Mouse (Mus musculus) liver, adult 2 months (tissue): ENCODE results near the gene Gcg. TPM values are rescaled to one million over a fixed set of nuclear protein-coding genes. Genes with fewer than 3 reads are reported as not detected.

ENCODE experiments used
- DNase-seq: peaks from one replicate; pipeline ENCODE4 v3.0.0-alpha.2; 2011; ENCODE audit warnings: low read depth, low spot score; ENCODE audit errors: extremely low read depth
- H3K27ac ChIP-seq: fragments of 200-500 bp; replicated peaks from 2 replicates; pipeline ENCODE4 v1.5.1; 2012; ENCODE audit warnings: low read depth, mild to moderate bottlenecking, control low read depth, inconsistent platforms, low read length; ENCODE audit not compliant: insufficient read depth
- H3K27me3 ChIP-seq: fragments of 200-500 bp; 2 replicates; pipeline ENCODE4 v1.6.1; 2012; ENCODE audit warnings: mild to moderate bottlenecking, moderate library complexity, low read length, inconsistent platforms; ENCODE audit not compliant: control insufficient read depth, insufficient read depth
- H3K36me3 ChIP-seq: fragments of 200-500 bp; 2 replicates; pipeline ENCODE4 v1.6.1; 2012; ENCODE audit warnings: low read length, inconsistent platforms; ENCODE audit not compliant: control insufficient read depth, insufficient read depth
- H3K4me1 ChIP-seq: fragments of 200-500 bp; 2 replicates; pipeline ENCODE4 v1.6.1; 2011; ENCODE audit warnings: low read length; ENCODE audit not compliant: control insufficient read depth, insufficient read depth
- H3K4me3 ChIP-seq: fragments of 200-500 bp; 2 replicates; pipeline ENCODE4 v1.5.1; 2011; ENCODE audit warnings: low read depth, mild to moderate bottlenecking, control low read depth, low read length, moderate library complexity; ENCODE audit not compliant: insufficient read depth
- H3K79me2 ChIP-seq: fragments of 200-500 bp; 2 replicates; pipeline ENCODE4 v1.6.1; 2012; ENCODE audit warnings: inconsistent platforms, mild to moderate bottlenecking, low read length, moderate library complexity; ENCODE audit not compliant: control insufficient read depth, insufficient read depth
- H3K9ac ChIP-seq: fragments of 200-500 bp; 2 replicates; pipeline ENCODE4 v1.6.1; 2012; ENCODE audit warnings: low read depth, mild to moderate bottlenecking, control low read depth, inconsistent platforms, low read length
- CTCF ChIP-seq: fragments of 200-500 bp; IDR thresholded peaks from 2 replicates; pipeline ENCODE4 v1.5.1; 2011; ENCODE audit warnings: low read depth, low read length, control low read depth
- POLR2A ChIP-seq: fragments of 200-500 bp; IDR thresholded peaks from 2 replicates; pipeline ENCODE4 v1.6.1; 2011; ENCODE audit warnings: low read length, control low read depth; ENCODE audit not compliant: insufficient read depth; ENCODE audit errors: extremely low read depth
- WGBS: fragments of 180-500 bp; shearing (Covaris S2); methylation state at CpG from one replicate; pipeline ENCODE4 v1.1.7; 2018; 5-methylcytosine and 5-hydroxymethylcytosine counted together
- polyA plus RNA-seq: library from polyadenylated mRNA; depleted of rRNA; stranded (reverse); fragments of >200 nt; gene quantifications from 2 replicates; pipeline ENCODE4 v1.2.3, GENCODE M21; 2012; rRNA removed
- total RNA-seq: library from RNA; depleted of rRNA; stranded (reverse); fragments of >200 nt; gene quantifications from 2 replicates; pipeline ENCODE4 v1.2.3, GENCODE M21; 2014; rRNA removed

Gcg gene
- total and polyA plus RNA-seq, 2 experiments, result not detected

DNA sequence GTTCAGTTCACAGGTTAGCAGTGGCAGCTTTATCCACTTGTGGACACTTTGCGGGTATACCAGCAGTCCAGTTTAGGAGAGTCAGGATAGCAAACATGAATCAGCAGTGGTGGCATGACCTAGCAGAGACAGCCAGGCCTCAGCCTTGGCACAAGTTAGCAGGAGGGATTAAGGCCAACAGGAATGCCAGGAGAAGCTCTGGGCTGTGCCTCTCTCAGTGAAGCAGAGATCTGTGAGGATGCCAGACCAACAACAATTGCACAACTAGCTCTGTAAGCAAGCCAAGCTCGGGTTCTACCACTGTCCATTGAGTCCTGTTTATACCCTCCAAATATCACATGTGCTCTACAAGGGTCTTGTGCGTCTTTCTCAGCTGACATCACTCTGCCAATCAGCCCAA, 57.5 kb downstream of the Gcg start:
- TF ChIP-seq CTCF (no peak), POLR2A (no peak)
- DNase-seq, result peak; percentile 97
- H3K27me3 ChIP-seq, result no peaks in the 10 kb centered on the region
- H3K79me2 ChIP-seq, result no peaks in the 10 kb centered on the region
- H3K27ac ChIP-seq, result no peak overlapping the region
- 40% methylated on average over 3 of the region's 3 CpGs for WGBS
- H3K4me3 ChIP-seq, result no peak overlapping the region
- no peak overlapping the region for H3K9ac ChIP-seq
- H3K4me1 ChIP-seq, result peaks cover 1% of the 10 kb centered on the region; the same call in 1 of the 2 replicates
- H3K36me3 ChIP-seq, result no peaks in the 10 kb centered on the region

Other genes with a start within 250 kb of the Gcg start
- gene Dpp4, start 71.4 kb downstream of the Gcg start, total RNA-seq, result 122 and 132 TPM in 2 replicates
- gene Dpp4, start 71.4 kb downstream of the Gcg start, polyA plus RNA-seq, result 27.5 and 31.0 TPM in 2 replicates
- gene Fap, start 90.4 kb upstream of the Gcg start, total RNA-seq, result 0.40 and 0.74 TPM in 2 replicates
- gene Fap, start 90.4 kb upstream of the Gcg start, polyA plus RNA-seq, result 0.09 and 0.20 TPM in 2 replicates
- 21.0 and 27.9 TPM in 2 replicates for gene Ifih1, start 162.6 kb upstream of the Gcg start, total RNA-seq
- 6.0 and 7.4 TPM in 2 replicates for gene Ifih1, start 162.6 kb upstream of the Gcg start, polyA plus RNA-seq
- gene Gca, start 180.6 kb upstream of the Gcg start, total RNA-seq, result 3.0 and 4.9 TPM in 2 replicates
- 4.0 TPM in 2 replicates for gene Gca, start 180.6 kb upstream of the Gcg start, polyA plus RNA-seq